In the genomic region with DNA sequence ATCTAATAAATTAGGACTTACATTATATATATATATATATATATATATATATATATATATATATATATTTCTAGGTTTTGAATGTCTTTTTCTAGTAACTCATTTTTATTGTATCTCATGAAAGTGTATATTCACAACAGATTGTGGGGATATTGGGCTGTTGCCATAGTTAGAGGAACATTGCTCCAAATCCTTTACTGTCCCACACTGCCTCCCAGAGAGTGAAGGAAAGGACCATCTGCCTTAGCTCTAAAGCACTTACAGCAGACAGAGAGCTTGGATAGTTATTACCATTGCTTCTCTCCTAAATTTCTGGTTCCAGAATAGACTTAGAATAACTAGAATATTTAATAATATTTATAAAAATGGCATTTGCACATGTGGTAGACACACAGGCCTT, we compare ENCODE assay signal across 29 mouse cellular contexts.
DNase-seq lines count a peak whose midpoint lies in the region; ATAC-seq and TF ChIP-seq lines count a peak whose summit lies in the region.
"Had no signal": no experiment of that assay in that cellular context is flagged by ENCODE, and none has a peak within 500 bp of the region (broad histone marks: within the 10 kb centered on the region; RNA-seq: fewer than 3 reads in every experiment).

No protein-coding gene starts in this region.

- DNase-seq in cerebellum, postnatal 4 days (ENCODE audit: low spot score in 2 of 2) = no peak
- DNase-seq in layer of hippocampus, adult 9-11 months = peak; percentile 59
- DNase-seq in layer of hippocampus, adult 8-10 months (ENCODE audit: low spot score in 2 of 2) = no peak
- DNase-seq in cerebellum, adult 9-10 months = peak; percentile 85
- peak; percentile 35 for DNase-seq in telencephalon, adult 2 months (ENCODE audit: low read depth, low spot score)
- DNase-seq in right cerebral cortex, adult 2 months (ENCODE audit: low spot score in 2 of 2) = no peak
- no peak for DNase-seq in kidney, adult 2 months
- DNase-seq: adrenal gland, adult 8-10 months; gastrocnemius, postnatal 25 days; heart, adult 11 months; kidney, adult 18-20 months; kidney, postnatal 36 days; layer of hippocampus, postnatal 36 days; liver; lung, embryonic 14.5 days; lung, postnatal 14 days; thymus, adult 2 months; thymus, postnatal 36 days had no signal

- no peak overlapping the region for H3K27ac ChIP-seq in kidney, adult 2 months (ENCODE audit: insufficient read depth, low read depth, low read length)
- H3K27ac ChIP-seq: embryonic facial prominence, embryonic 13.5 days; forebrain, embryonic 10.5 days; heart, embryonic 10.5 days; heart, embryonic 15.5 days; liver, embryonic 14.5 days; midbrain, embryonic 15.5 days; neural tube, embryonic 15.5 days; stomach, postnatal 0 days had no signal

- TF ChIP-seq POLR2A in kidney, adult 2 months (IDR thresholded peaks at IDR 0.05; ENCODE audit: low read depth, low read length) = no peak

- H3K27me3 ChIP-seq in kidney, adult 2 months (replicated peaks; ENCODE audit: control insufficient read depth, insufficient read depth, low read length) = no peaks in the 10 kb centered on the region
- H3K27me3 ChIP-seq: CH12.LX; embryonic facial prominence, embryonic 13.5 days; heart, embryonic 15.5 days; midbrain, embryonic 15.5 days; neural tube, embryonic 15.5 days had no signal

- TF ChIP-seq CTCF in kidney, adult 2 months (conservative IDR thresholded peaks at IDR 0.05; ENCODE audit: insufficient read depth, insufficient read length, low read depth, low read length) = no peak

- no peak overlapping the region for H3K4me3 ChIP-seq in kidney, adult 2 months (ENCODE audit: insufficient read depth, low read depth, low read length)
- H3K4me3 ChIP-seq: embryonic facial prominence, embryonic 13.5 days; forebrain, embryonic 10.5 days; heart, embryonic 10.5 days; heart, embryonic 15.5 days; midbrain, embryonic 15.5 days; neural tube, embryonic 15.5 days had no signal

- no peaks in the 10 kb centered on the region for H3K36me3 ChIP-seq in kidney, adult 2 months (ENCODE audit: control insufficient read depth, insufficient read depth, low read length)
- H3K36me3 ChIP-seq: forebrain, embryonic 10.5 days; heart, embryonic 15.5 days; midbrain, embryonic 15.5 days; neural tube, embryonic 15.5 days had no signal

- ATAC-seq in cerebellum, adult (ENCODE audit: insufficient number of reproducible peaks, low FRiP score, low TSS enrichment) = peak; percentile 81
- ATAC-seq: hindbrain, embryonic 16.5 days; midbrain, embryonic 15.5 days had no signal

- H3K4me1 ChIP-seq in kidney, adult 2 months (ENCODE audit: control insufficient read depth, insufficient read depth, low read length) = no peaks in the 10 kb centered on the region
- H3K4me1 ChIP-seq: embryonic facial prominence, embryonic 13.5 days; forebrain, embryonic 10.5 days had no signal

Comparison
In these comparisons a context has a peak if more than half of its experiments do, and no peak if none do; other contexts are left out.
1. DNase-seq: peak in layer of hippocampus, adult 9-11 months (single experiment), cerebellum, adult 9-10 months (single experiment) and telencephalon, adult 2 months (single experiment); none in cerebellum, postnatal 4 days (0 of 2), layer of hippocampus, adult 8-10 months (0 of 2), right cerebral cortex, adult 2 months (0 of 2) and kidney, adult 2 months (single experiment).